Mouse (Mus musculus) hindbrain, embryonic 12.5 days (tissue): ENCODE results near the gene Cyp3a57. TPM values are rescaled to one million over a fixed set of nuclear protein-coding genes. Genes with fewer than 3 reads are reported as not detected.

Experiments used
- ATAC-seq: fragments of 200-750 bp; cut with Nextera tagmentation; 2 replicates; pipeline ENCODE4 v1.8.0; 2017; ENCODE audit warnings: moderate TSS enrichment; ENCODE audit not compliant: low FRiP score
- H3K27ac ChIP-seq: fragments of 300-500 bp; sonication (generic); 2 replicates; pipeline ENCODE4 v1.5.1; 2016; ENCODE audit warnings: mild to moderate bottlenecking
- H3K27me3 ChIP-seq: fragments of 300-500 bp; sonication (generic); 2 replicates; pipeline ENCODE4 v1.6.1; 2016; ENCODE audit warnings: mild to moderate bottlenecking
- H3K36me3 ChIP-seq: fragments of 300-500 bp; sonication (generic); 2 replicates; pipeline ENCODE4 v1.6.1; 2016; ENCODE audit warnings: mild to moderate bottlenecking
- H3K4me1 ChIP-seq: fragments of 300-500 bp; sonication (generic); 2 replicates; pipeline ENCODE4 v1.6.1; 2016
- H3K4me2 ChIP-seq: fragments of 300-500 bp; sonication (generic); replicated peaks from 2 replicates; pipeline ENCODE4 v1.6.1; 2016; ENCODE audit warnings: mild to moderate bottlenecking
- H3K4me3 ChIP-seq: fragments of 300-500 bp; sonication (generic); 2 replicates; pipeline ENCODE4 v1.5.1; 2016; ENCODE audit warnings: mild to moderate bottlenecking
- H3K9ac ChIP-seq: fragments of 300-500 bp; sonication (generic); 2 replicates; pipeline ENCODE4 v1.6.1; 2016; ENCODE audit warnings: mild to moderate bottlenecking, moderate library complexity
- H3K9me3 ChIP-seq: fragments of 300-500 bp; sonication (generic); replicated peaks from 2 replicates; pipeline ENCODE4 v1.6.1; 2016; ENCODE audit warnings: mild to moderate bottlenecking
- WGBS: fragments of 180-500 bp; shearing (Covaris S2); methylation state at CpG from one replicate; pipeline ENCODE4 v1.1.7; 2016; 5-methylcytosine and 5-hydroxymethylcytosine counted together
- polyA plus RNA-seq: library from polyadenylated mRNA; unstranded; fragments of >200 nt; fragmentation: Nextera tagmentation; extraction: Ambion mirVana; gene quantifications from 2 replicates; pipeline ENCODE4 v1.2.1, GENCODE M21; 2016

Cyp3a57 gene
- polyA plus RNA-seq, 1 experiment from 2014 or later: not detected

DNA sequence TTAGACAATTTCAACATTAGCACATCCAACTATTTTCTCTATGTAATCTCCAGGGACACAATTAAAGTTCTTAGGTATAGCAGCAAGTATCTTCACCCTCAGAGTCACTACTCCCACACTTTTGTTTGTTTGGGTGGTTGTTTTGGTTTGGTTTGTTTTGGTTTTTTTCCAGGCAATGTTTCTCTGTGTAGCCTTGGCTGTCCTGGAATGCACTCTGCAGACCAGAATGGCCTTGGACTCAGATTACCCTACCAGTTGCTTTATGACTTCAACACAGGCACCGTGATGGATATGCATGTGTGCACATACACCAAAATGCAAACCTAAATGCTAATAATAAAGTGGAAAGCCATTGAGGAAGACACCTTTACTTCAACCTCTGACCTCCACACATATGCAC is 88.6 kb downstream of the Cyp3a57 start:
- Histone ChIP-seq H3K9ac (no peak overlapping the region), H3K4me1 (no peaks in the 10 kb centered on the region), H3K27me3 (no peaks in the 10 kb centered on the region), H3K4me3 (no peak overlapping the region), H3K27ac (no peak overlapping the region), H3K36me3 (no peaks in the 10 kb centered on the region), H3K9me3 (peaks cover 46% of the 10 kb centered on the region), H3K4me2 (no peak overlapping the region)
- 72% methylated on average over 1 of the region's 1 CpGs for WGBS
- no peak for ATAC-seq

Other genes starting within 250 kb of the Cyp3a57 start
- gene Arpc1b, start 231.1 kb upstream of the Cyp3a57 start, polyA plus RNA-seq: 95.5 and 108 TPM in 2 replicates
- 111 and 144 TPM in 2 replicates for gene Pdap1, start 205.0 kb upstream of the Cyp3a57 start, polyA plus RNA-seq
- 210 and 215 TPM in 2 replicates for gene Bud31, start 204.9 kb upstream of the Cyp3a57 start, polyA plus RNA-seq
- 20.6 and 21.3 TPM in 2 replicates for gene Ptcd1, start 178.2 kb upstream of the Cyp3a57 start, polyA plus RNA-seq
- 58.1 and 58.4 TPM in 2 replicates for gene Cpsf4, start 178.1 kb upstream of the Cyp3a57 start, polyA plus RNA-seq
- gene Atp5j2, start 153.2 kb upstream of the Cyp3a57 start, polyA plus RNA-seq: 476 and 529 TPM in 2 replicates
- 10.5 and 11.3 TPM in 2 replicates for gene Zkscan14, start 143.4 kb upstream of the Cyp3a57 start, polyA plus RNA-seq
- 17.9 and 20.2 TPM in 2 replicates for gene Zkscan5, start 140.7 kb upstream of the Cyp3a57 start, polyA plus RNA-seq
- 43.6 and 45.9 TPM in 2 replicates for gene Zfp655, start 113.6 kb upstream of the Cyp3a57 start, polyA plus RNA-seq
- gene Zscan25, start 64.8 kb upstream of the Cyp3a57 start, polyA plus RNA-seq: 0.38 and 0.79 TPM in 2 replicates
- gene Cyp3a16, start 124.4 kb downstream of the Cyp3a57 start, polyA plus RNA-seq: not detected in 2 replicates
- gene Cyp3a41b, start 239.5 kb downstream of the Cyp3a57 start, polyA plus RNA-seq: not detected in 2 replicates